9 mouse cellular contexts compared by ENCODE assay signal in the genomic region with DNA sequence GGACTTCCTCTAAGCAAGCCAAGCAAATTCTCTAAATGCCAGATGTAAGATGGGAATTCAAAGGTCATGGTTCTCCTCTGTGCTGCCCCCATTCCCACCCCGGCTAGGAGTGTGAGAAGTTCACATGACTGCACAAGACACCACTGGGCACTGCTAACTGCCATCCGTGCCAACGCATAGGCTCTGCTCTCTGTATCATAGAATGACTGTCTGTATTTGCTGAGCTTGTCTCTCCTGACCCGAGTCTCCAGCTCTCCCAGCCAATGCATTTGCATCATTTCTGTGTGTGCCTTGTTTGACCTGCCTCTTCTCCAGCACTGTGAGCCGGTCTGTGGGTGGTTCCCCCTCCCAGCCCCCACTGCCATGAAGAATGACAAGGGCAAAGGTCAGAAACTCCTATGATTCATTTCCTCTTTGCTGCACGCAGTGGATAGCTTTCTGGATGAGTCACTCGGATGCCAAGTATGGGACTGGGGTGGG. TPM values are rescaled to one million over a fixed set of nuclear protein-coding genes. Genes with fewer than 3 reads are reported as not detected.
DNase-seq lines count a peak whose midpoint lies in the region; ATAC-seq and TF ChIP-seq lines count a peak whose summit lies in the region.
"Had no signal": no experiment of that assay in that cellular context is flagged by ENCODE, and none has a peak within 500 bp of the region (broad histone marks: within the 10 kb centered on the region; RNA-seq: fewer than 3 reads in every experiment).

No protein-coding gene starts in this region.

- H3K4me3 ChIP-seq in lung, embryonic 14.5 days (ENCODE audit: low read depth, low read length): no peak overlapping the region
- H3K4me3 ChIP-seq in hindbrain, embryonic 15.5 days: no peak overlapping the region
- no peak overlapping the region for H3K4me3 ChIP-seq in liver, embryonic 12.5 days
- no peak overlapping the region for H3K4me3 ChIP-seq in stomach, embryonic 15.5 days (replicated peaks)
- no peak overlapping the region for H3K4me3 ChIP-seq in cerebellum, adult 2 months (replicated peaks; ENCODE audit: insufficient read depth, low read depth, low read length)
- H3K4me3 ChIP-seq: limb, embryonic 12.5 days had no signal

- H3K9me3 ChIP-seq in lung, embryonic 14.5 days (ENCODE audit: low read depth, low read length): no peaks in the 10 kb centered on the region
- H3K9me3 ChIP-seq in hindbrain, embryonic 15.5 days: no peaks in the 10 kb centered on the region
- no peaks in the 10 kb centered on the region for H3K9me3 ChIP-seq in liver, embryonic 12.5 days (replicated peaks)
- no peaks in the 10 kb centered on the region for H3K9me3 ChIP-seq in stomach, embryonic 15.5 days

- no peak for TF ChIP-seq POLR2A in cerebellum, adult 2 months (IDR thresholded peaks at IDR 0.05; ENCODE audit: borderline replicate concordance, insufficient read depth, low read length)

- peaks cover 23% of the 10 kb centered on the region for H3K4me1 ChIP-seq in lung, embryonic 14.5 days (ENCODE audit: insufficient read depth)
- peaks cover 17% of the 10 kb centered on the region for H3K4me1 ChIP-seq in hindbrain, embryonic 15.5 days (replicated peaks)
- H3K4me1 ChIP-seq in liver, embryonic 12.5 days: peaks cover 47% of the 10 kb centered on the region
- H3K4me1 ChIP-seq in stomach, embryonic 15.5 days: peaks cover 24% of the 10 kb centered on the region
- no peaks in the 10 kb centered on the region for H3K4me1 ChIP-seq in cerebellum, adult 2 months (ENCODE audit: control insufficient read depth, insufficient read depth, low read length)

- DNase-seq in lung, embryonic 14.5 days: peak; percentile 62
- no peak for DNase-seq in lung, postnatal 25 days (ENCODE audit: low spot score)
- DNase-seq in embryo, embryonic 10.5 days (ENCODE audit: low spot score): peak; percentile 70
- no peak for DNase-seq in T-cell, adult 2 months (ENCODE audit: low spot score)
- DNase-seq in cerebellum, adult 2 months: no peak

- no peak for TF ChIP-seq CTCF in lung, embryonic 14.5 days (IDR thresholded peaks at IDR 0.05; ENCODE audit: low read depth)
- no peak for TF ChIP-seq CTCF in cerebellum, adult 2 months (IDR thresholded peaks at IDR 0.05; ENCODE audit: borderline replicate concordance, insufficient read depth, low read depth, low read length)

- no peaks in the 10 kb centered on the region for H3K36me3 ChIP-seq in lung, embryonic 14.5 days (ENCODE audit: insufficient read depth)
- no peaks in the 10 kb centered on the region for H3K36me3 ChIP-seq in hindbrain, embryonic 15.5 days
- no peaks in the 10 kb centered on the region for H3K36me3 ChIP-seq in liver, embryonic 12.5 days
- H3K36me3 ChIP-seq in stomach, embryonic 15.5 days: no peaks in the 10 kb centered on the region
- H3K36me3 ChIP-seq: limb, embryonic 12.5 days had no signal

- peak; percentile 33; the same call in 1 of the 2 replicates for ATAC-seq in lung, embryonic 14.5 days (ENCODE audit: insufficient read depth)
- ATAC-seq in hindbrain, embryonic 15.5 days (ENCODE audit: low FRiP score, low read depth): peak; percentile 68
- ATAC-seq in liver, embryonic 12.5 days: peak; percentile 69
- peak; percentile 57; the same call in 1 of the 2 replicates for ATAC-seq in stomach, embryonic 15.5 days (ENCODE audit: insufficient read depth, low FRiP score, low read depth)

- WGBS in lung, embryonic 14.5 days: 17% methylated on average over 7 of the region's 7 CpGs
- 40% methylated on average over 7 of the region's 7 CpGs for WGBS in hindbrain, embryonic 15.5 days
- 32% methylated on average over 7 of the region's 7 CpGs for WGBS in liver, embryonic 12.5 days (ENCODE audit: insufficient replicate concordance)
- WGBS in stomach, embryonic 15.5 days: 26% methylated on average over 7 of the region's 7 CpGs
- WGBS in cerebellum, adult 2 months: 46% methylated on average over 7 of the region's 7 CpGs

- no peaks in the 10 kb centered on the region for H3K27me3 ChIP-seq in lung, embryonic 14.5 days (ENCODE audit: insufficient read depth, low read length)
- H3K27me3 ChIP-seq in hindbrain, embryonic 15.5 days: no peaks in the 10 kb centered on the region
- H3K27me3 ChIP-seq in liver, embryonic 12.5 days (replicated peaks): no peaks in the 10 kb centered on the region
- H3K27me3 ChIP-seq in stomach, embryonic 15.5 days (replicated peaks): no peaks in the 10 kb centered on the region
- H3K27me3 ChIP-seq in cerebellum, adult 2 months (ENCODE audit: control insufficient read depth, insufficient read depth, low read length): no peaks in the 10 kb centered on the region
- H3K27me3 ChIP-seq: limb, embryonic 12.5 days had no signal

- H3K27ac ChIP-seq in lung, embryonic 14.5 days (ENCODE audit: low read depth): 0 out of 2 replicates have a peak overlapping the region, but pooled peaks have one; percentile 14
- H3K27ac ChIP-seq in hindbrain, embryonic 15.5 days (replicated peaks): no peak overlapping the region
- H3K27ac ChIP-seq in liver, embryonic 12.5 days: peak overlapping the region; percentile 27
- H3K27ac ChIP-seq in stomach, embryonic 15.5 days: peak overlapping the region; percentile 17; the same call in 1 of the 2 replicates
- no peak overlapping the region for H3K27ac ChIP-seq in cerebellum, adult 2 months (ENCODE audit: insufficient read depth, low read length)

- H3K9ac ChIP-seq in lung, embryonic 14.5 days: no peak overlapping the region
- H3K9ac ChIP-seq in hindbrain, embryonic 15.5 days: no peak overlapping the region
- H3K9ac ChIP-seq in liver, embryonic 12.5 days: no peak overlapping the region
- H3K9ac ChIP-seq in stomach, embryonic 15.5 days: no peak overlapping the region
- H3K9ac ChIP-seq: limb, embryonic 12.5 days had no signal

- no peak overlapping the region for H3K4me2 ChIP-seq in lung, embryonic 14.5 days
- H3K4me2 ChIP-seq in hindbrain, embryonic 15.5 days: no peak overlapping the region
- H3K4me2 ChIP-seq in liver, embryonic 12.5 days: 0 out of 2 replicates have a peak overlapping the region, but pooled peaks have one; percentile 6
- no peak overlapping the region for H3K4me2 ChIP-seq in stomach, embryonic 15.5 days
- H3K4me2 ChIP-seq: limb, embryonic 12.5 days had no signal

RNA-seq across cellular contexts. Expression of a gene that starts 37.7 kb away (rescaled TPM):
- 134 and 137 TPM in 2 replicates for polyA plus RNA-seq in lung, embryonic 14.5 days (2014; fragmentation: Nextera tagmentation; extraction: Ambion mirVana)
- polyA plus RNA-seq in hindbrain, embryonic 15.5 days (2015; fragmentation: Nextera tagmentation; extraction: Ambion mirVana): 54.9 and 68.2 TPM in 2 replicates
- polyA plus RNA-seq in liver, embryonic 12.5 days (2016; fragmentation: Nextera tagmentation; extraction: Ambion mirVana): 6.5 and 7.4 TPM in 2 replicates
- polyA plus RNA-seq in stomach, embryonic 15.5 days (2015; fragmentation: Nextera tagmentation; extraction: Ambion mirVana): 44.7 and 58.3 TPM in 2 replicates
- 13.4 and 17.5 TPM in 2 replicates for polyA plus RNA-seq in cerebellum, adult 2 months (2012; rRNA removed)

Comparison
In these comparisons a context has a peak if more than half of its experiments do, and no peak if none do; other contexts are left out.
1. DNase-seq: peak in lung, embryonic 14.5 days (single experiment) and embryo, embryonic 10.5 days (single experiment); none in lung, postnatal 25 days (single experiment), T-cell, adult 2 months (single experiment) and cerebellum, adult 2 months (0 of 2).
2. H3K27ac ChIP-seq: peak in lung, embryonic 14.5 days (single experiment), liver, embryonic 12.5 days (single experiment) and stomach, embryonic 15.5 days (single experiment); none in hindbrain, embryonic 15.5 days (single experiment) and cerebellum, adult 2 months (single experiment).
3. Peak in every context shown above with its lines, with median percentiles within 50 percentile points of each other: ATAC-seq.